Mouse (Mus musculus): ENCODE data around the gene Iqsec1. TPM values are rescaled to one million over a fixed set of nuclear protein-coding genes. Genes with fewer than 3 reads are reported as not detected.

The Iqsec1 gene
- polyA plus RNA-seq, 1 experiment from 2014 or later = 2.6 TPM

- H3K27me3 ChIP-seq = no peaks in the 10 kb centered on the region
- no peak overlapping the region for H3K4me2 ChIP-seq
- ATAC-seq (ENCODE audit: insufficient read depth) = no peak
- no peak overlapping the region for H3K27ac ChIP-seq (replicated peaks)
- H3K9me3 ChIP-seq (replicated peaks) = no peaks in the 10 kb centered on the region
- no peaks in the 10 kb centered on the region for H3K36me3 ChIP-seq (replicated peaks)
- peaks cover 11% of the 10 kb centered on the region for H3K4me1 ChIP-seq (replicated peaks)
- WGBS (ENCODE audit: insufficient replicate concordance) = 54% methylated on average over 4 of the region's 4 CpGs
- no peak overlapping the region for H3K9ac ChIP-seq
- no peak overlapping the region for H3K4me3 ChIP-seq (replicated peaks)
Measured at GRCm38 (mm10) chr6:90763295-90763694, 225.2 kb downstream of the Iqsec1 start.

DNA sequence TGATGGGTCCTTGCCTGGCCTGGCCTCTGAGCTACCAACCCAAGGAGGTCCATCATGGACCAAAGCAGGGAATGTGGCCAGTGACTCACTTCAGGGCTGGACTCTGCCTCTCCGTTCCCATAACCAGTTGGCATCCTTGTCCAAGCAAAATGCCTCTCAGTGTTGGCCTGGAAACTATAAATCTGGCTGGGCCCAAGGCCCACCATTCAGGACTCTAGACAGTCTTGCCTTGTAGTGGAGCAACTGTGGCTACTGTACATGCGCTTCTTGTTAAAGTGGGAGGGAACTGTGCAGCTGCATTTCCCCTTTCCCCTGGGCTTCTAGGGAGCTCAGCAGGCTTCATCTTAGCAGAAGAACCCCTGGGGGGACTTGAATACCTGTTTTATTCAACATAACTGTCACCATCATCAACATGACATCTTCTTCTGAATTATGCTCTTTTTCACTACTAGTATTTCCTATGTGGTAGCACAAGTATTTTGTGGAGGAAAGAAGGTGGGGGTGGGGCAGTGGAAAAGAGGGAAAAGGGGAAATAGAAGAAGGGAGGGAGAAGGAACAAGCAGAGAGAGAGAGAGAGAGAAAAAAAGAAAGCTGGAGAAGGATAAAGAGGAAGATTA, 226.3 kb downstream of the Iqsec1 start:
- Histone ChIP-seq H3K4me3 (replicated peaks) (no peak overlapping the region), H3K27ac (replicated peaks) (no peak overlapping the region), H3K4me1 (replicated peaks) (peaks cover 11% of the 10 kb centered on the region), H3K9me3 (replicated peaks) (no peaks in the 10 kb centered on the region), H3K4me2 (no peak overlapping the region), H3K36me3 (replicated peaks) (no peaks in the 10 kb centered on the region), H3K9ac (no peak overlapping the region), H3K27me3 (no peaks in the 10 kb centered on the region)
- ATAC-seq (ENCODE audit: insufficient read depth) = no peak
- WGBS (ENCODE audit: insufficient replicate concordance) = 59% methylated on average over 2 of the region's 2 CpGs

DNA sequence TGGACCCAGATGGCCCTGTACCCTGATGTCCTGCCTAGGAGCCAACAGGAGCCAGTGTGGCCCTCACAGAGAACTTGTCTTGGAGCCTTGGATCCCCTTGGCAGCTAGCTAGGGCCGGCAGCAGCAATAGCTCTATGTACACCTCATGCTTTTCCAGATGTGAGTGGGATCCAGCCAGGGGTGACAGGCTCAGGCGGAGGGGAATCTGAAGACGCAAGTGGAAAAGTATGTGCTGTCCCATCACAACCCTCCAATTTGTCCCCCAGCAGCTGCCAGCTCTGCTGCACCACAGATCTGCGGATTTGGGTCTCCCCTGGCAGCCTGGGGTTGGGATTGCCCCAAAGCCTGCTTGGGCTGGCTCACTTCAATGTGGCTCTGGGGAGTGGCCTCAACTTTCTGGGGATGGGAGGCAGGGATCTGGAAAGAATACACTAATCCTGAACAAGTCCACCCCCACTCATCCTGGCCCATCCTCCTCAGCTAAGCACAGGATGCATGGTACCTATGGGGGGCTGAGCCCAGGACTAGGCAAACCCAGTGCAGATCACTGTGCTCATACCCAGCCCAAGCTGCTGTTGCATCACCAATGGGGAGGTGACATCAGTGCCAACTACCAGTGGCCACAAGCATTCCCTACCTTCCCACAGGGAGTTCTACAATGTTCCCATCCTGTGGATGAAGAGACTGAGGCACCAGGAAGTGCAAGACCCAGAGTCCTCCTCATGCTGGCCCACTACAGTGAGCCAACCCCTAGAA, 227.0 kb downstream of the Iqsec1 start:
- Histone ChIP-seq H3K4me1 (replicated peaks) (peaks cover 11% of the 10 kb centered on the region), H3K36me3 (replicated peaks) (no peaks in the 10 kb centered on the region), H3K9ac (no peak overlapping the region), H3K9me3 (replicated peaks) (no peaks in the 10 kb centered on the region), H3K27ac (replicated peaks) (no peak overlapping the region), H3K27me3 (no peaks in the 10 kb centered on the region), H3K4me2 (no peak overlapping the region), H3K4me3 (replicated peaks) (no peak overlapping the region)
- ATAC-seq (ENCODE audit: insufficient read depth) = no peak
- 63% methylated on average over 4 of the region's 4 CpGs for WGBS (ENCODE audit: insufficient replicate concordance)

DNA sequence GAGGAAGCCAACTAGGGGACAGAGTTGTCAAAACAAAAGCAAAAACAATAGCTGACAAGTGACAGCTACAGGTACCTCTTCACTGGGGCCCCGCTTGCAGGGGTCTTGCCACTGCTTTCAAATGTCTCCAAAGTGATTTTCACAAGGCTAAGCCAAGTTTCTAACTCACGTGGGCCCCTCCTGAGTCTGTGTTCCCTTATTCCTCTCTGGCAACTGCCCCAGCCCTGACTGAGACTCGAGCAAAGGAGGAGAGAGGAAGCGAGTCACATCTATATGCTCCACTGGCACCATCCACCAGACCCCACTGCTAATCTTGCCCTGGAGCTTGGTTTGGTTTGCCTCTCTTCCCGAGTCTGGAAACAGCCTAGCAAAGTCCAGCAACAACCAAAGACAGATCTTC, 227.6 kb downstream of the Iqsec1 start:
- Histone ChIP-seq H3K9ac (no peak overlapping the region), H3K27ac (replicated peaks) (no peak overlapping the region), H3K9me3 (replicated peaks) (no peaks in the 10 kb centered on the region), H3K27me3 (no peaks in the 10 kb centered on the region), H3K4me3 (replicated peaks) (no peak overlapping the region), H3K4me2 (no peak overlapping the region), H3K36me3 (replicated peaks) (no peaks in the 10 kb centered on the region), H3K4me1 (replicated peaks) (peaks cover 11% of the 10 kb centered on the region)
- WGBS (ENCODE audit: insufficient replicate concordance) = 37% methylated on average over 5 of the region's 5 CpGs
- no peak for ATAC-seq (ENCODE audit: insufficient read depth)

DNA sequence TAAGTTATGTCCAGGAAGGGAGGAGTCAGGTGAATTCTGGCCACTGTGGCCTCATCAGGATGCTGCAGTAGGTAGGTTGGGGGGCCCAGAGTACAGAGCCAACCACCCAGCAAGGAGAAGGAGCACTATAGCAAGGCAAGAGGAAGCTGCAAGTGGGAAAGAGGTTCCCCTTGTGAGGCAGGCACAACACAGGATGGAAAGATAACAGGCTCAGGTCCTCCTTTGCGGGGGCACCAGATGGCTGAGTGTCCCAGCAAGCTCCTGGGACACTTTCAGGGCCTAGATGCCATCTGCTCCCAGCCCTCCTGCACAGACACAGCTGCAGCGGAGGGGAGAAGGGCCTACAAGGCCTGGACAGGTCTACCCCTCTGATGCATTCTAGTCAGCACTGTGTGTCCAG, 228.7 kb downstream of the Iqsec1 start:
- no peak overlapping the region for H3K4me2 ChIP-seq
- H3K4me1 ChIP-seq (replicated peaks) = peaks cover 12% of the 10 kb centered on the region
- H3K27ac ChIP-seq (replicated peaks) = no peak overlapping the region
- no peaks in the 10 kb centered on the region for H3K9me3 ChIP-seq (replicated peaks)
- H3K27me3 ChIP-seq = no peaks in the 10 kb centered on the region
- H3K36me3 ChIP-seq (replicated peaks) = no peaks in the 10 kb centered on the region
- 46% methylated on average over 2 of the region's 2 CpGs for WGBS (ENCODE audit: insufficient replicate concordance)
- no peak overlapping the region for H3K9ac ChIP-seq
- no peak for ATAC-seq (ENCODE audit: insufficient read depth)
- H3K4me3 ChIP-seq (replicated peaks) = no peak overlapping the region

GRCm38 (mm10) chr6:90758155-90758554, 230.3 kb downstream of the Iqsec1 start:
- no peak overlapping the region; the same call in 1 of the 2 replicates for H3K27ac ChIP-seq (replicated peaks)
- 65% methylated on average over 2 of the region's 2 CpGs for WGBS (ENCODE audit: insufficient replicate concordance)
- no peaks in the 10 kb centered on the region for H3K27me3 ChIP-seq
- no peak for ATAC-seq (ENCODE audit: insufficient read depth)
- no peak overlapping the region for H3K9ac ChIP-seq
- H3K36me3 ChIP-seq (replicated peaks) = no peaks in the 10 kb centered on the region
- H3K9me3 ChIP-seq (replicated peaks) = no peaks in the 10 kb centered on the region
- no peak overlapping the region for H3K4me3 ChIP-seq (replicated peaks)
- no peak overlapping the region for H3K4me2 ChIP-seq
- H3K4me1 ChIP-seq (replicated peaks) = peaks cover 27% of the 10 kb centered on the region

DNA sequence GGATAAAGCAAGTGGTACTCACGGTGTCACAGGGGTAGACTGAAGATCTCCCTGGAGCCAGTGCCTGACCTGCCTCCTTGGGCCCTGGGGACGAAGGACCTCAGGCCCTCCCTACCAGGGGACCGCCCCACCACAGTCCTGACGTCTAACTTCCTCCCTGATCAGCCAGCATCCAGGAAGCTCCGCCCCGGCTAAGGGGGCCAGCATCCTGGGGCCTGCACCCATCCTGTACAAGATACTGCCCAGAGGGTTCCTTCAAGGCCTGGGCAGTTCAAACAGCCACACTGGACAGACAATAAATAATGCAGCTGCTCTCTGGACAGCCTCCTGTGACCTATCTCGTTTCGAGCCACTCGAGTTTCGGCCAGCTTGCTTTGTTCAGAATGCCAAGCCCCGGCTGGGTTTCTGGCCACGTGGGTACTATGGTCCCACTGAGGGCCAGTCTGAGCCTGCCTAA, 231.0 kb downstream of the Iqsec1 start:
- H3K27ac ChIP-seq (replicated peaks) = no peak overlapping the region; the same call in 1 of the 2 replicates
- H3K27me3 ChIP-seq = no peaks in the 10 kb centered on the region
- ATAC-seq (ENCODE audit: insufficient read depth) = 0 out of 2 replicates have a peak, but pooled peaks have one; percentile 24
- H3K9me3 ChIP-seq (replicated peaks) = no peaks in the 10 kb centered on the region
- no peak overlapping the region for H3K9ac ChIP-seq
- 40% methylated on average over 12 of the region's 12 CpGs for WGBS (ENCODE audit: insufficient replicate concordance)
- H3K4me1 ChIP-seq (replicated peaks) = peaks cover 29% of the 10 kb centered on the region
- H3K4me3 ChIP-seq (replicated peaks) = 0 out of 2 replicates have a peak overlapping the region, but pooled peaks have one; percentile 6
- H3K36me3 ChIP-seq (replicated peaks) = no peaks in the 10 kb centered on the region
- peak overlapping the region; percentile 31 for H3K4me2 ChIP-seq

GRCm38 (mm10) chr6:90756561-90756960, 231.9 kb downstream of the Iqsec1 start:
- Histone ChIP-seq H3K36me3 (replicated peaks) (no peaks in the 10 kb centered on the region), H3K4me2 (peak overlapping the region; percentile 31), H3K9ac (no peak overlapping the region), H3K27ac (replicated peaks) (0 out of 2 replicates have a peak overlapping the region, but pooled peaks have one; percentile 30), H3K4me3 (replicated peaks) (0 out of 2 replicates have a peak overlapping the region, but pooled peaks have one; percentile 6), H3K9me3 (replicated peaks) (no peaks in the 10 kb centered on the region), H3K4me1 (replicated peaks) (peaks cover 35% of the 10 kb centered on the region), H3K27me3 (no peaks in the 10 kb centered on the region)
- 39% methylated on average over 5 of the region's 5 CpGs for WGBS (ENCODE audit: insufficient replicate concordance)
- ATAC-seq (ENCODE audit: insufficient read depth) = no peak

GRCm38 (mm10) chr6:90755613-90755941, 232.9 kb downstream of the Iqsec1 start:
- H3K36me3 ChIP-seq (replicated peaks) = no peaks in the 10 kb centered on the region
- no peaks in the 10 kb centered on the region for H3K9me3 ChIP-seq (replicated peaks)
- WGBS (ENCODE audit: insufficient replicate concordance) = 63% methylated on average over 6 of the region's 6 CpGs
- no peak overlapping the region for H3K27ac ChIP-seq (replicated peaks)
- H3K9ac ChIP-seq = no peak overlapping the region
- peaks cover 45% of the 10 kb centered on the region for H3K4me1 ChIP-seq (replicated peaks)
- H3K27me3 ChIP-seq = no peaks in the 10 kb centered on the region
- H3K4me2 ChIP-seq = no peak overlapping the region
- ATAC-seq (ENCODE audit: insufficient read depth) = no peak
- no peak overlapping the region for H3K4me3 ChIP-seq (replicated peaks)

DNA sequence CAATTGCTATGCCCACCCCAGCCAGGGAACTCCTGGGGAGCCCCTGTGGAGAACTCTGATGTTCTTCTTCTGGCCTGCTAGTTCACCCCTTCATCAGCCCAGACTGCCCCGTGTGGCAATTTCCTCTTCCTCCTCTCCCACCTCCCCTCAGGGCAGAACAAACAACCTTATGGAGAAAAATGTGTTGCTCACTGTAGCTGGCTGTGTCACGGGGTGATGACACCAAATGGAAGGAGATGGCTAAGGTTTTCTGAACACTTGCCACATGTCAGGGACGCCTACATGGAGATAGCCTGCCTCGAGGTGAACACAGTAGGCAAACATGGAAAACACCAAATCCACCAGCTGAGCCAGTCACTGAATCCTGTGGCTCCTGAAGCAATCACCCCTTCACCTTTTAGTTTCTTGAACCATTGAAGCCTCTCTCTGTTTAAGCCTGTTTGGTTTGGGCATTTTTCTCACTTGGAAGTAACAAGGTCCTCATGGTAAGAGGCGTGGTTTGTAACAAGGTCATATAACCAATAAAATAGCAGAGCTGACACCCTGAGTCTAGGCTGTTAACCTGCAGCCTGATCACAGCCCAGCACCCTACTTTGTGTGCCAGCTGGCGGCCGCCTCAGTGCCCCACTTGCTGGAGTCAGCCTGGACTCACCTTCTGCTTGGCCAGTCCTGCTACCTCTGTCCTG, 233.4 kb downstream of the Iqsec1 start:
- ATAC-seq (ENCODE audit: insufficient read depth) = no peak
- 44% methylated on average over 7 of the region's 7 CpGs for WGBS (ENCODE audit: insufficient replicate concordance)
- H3K4me2 ChIP-seq = no peak overlapping the region
- H3K4me3 ChIP-seq (replicated peaks) = no peak overlapping the region
- H3K36me3 ChIP-seq (replicated peaks) = no peaks in the 10 kb centered on the region
- H3K27me3 ChIP-seq = no peaks in the 10 kb centered on the region
- H3K9me3 ChIP-seq (replicated peaks) = no peaks in the 10 kb centered on the region
- peaks cover 46% of the 10 kb centered on the region for H3K4me1 ChIP-seq (replicated peaks)
- H3K9ac ChIP-seq = no peak overlapping the region
- peak overlapping the region; percentile 48; the same call in 1 of the 2 replicates for H3K27ac ChIP-seq (replicated peaks)

DNA sequence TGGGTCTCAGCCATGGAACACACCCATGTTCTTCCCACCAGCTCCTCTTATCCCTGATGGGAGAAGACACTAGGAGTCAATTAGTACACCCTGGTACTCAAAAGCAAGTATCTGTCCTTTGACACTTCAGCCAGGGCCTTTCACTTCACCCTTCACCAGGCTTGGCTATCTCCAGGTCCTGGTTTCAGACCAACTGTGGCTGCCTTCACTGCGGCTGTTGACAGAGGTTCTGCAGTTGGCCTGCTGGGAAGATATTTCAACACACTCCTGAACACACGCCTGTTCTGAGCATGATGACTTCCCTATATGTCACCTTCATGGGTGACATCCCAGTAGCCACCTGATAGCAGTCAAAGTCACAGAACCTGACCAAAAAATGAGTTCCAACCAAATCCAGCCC, 234.4 kb downstream of the Iqsec1 start:
- Histone ChIP-seq H3K27ac (replicated peaks) (peak overlapping the region; percentile 48; the same call in 1 of the 2 replicates), H3K4me2 (no peak overlapping the region), H3K9ac (no peak overlapping the region), H3K27me3 (no peaks in the 10 kb centered on the region), H3K4me3 (replicated peaks) (no peak overlapping the region), H3K4me1 (replicated peaks) (peaks cover 49% of the 10 kb centered on the region), H3K36me3 (replicated peaks) (no peaks in the 10 kb centered on the region), H3K9me3 (replicated peaks) (no peaks in the 10 kb centered on the region)
- no peak for ATAC-seq (ENCODE audit: insufficient read depth)
- 54% methylated on average over 2 of the region's 2 CpGs for WGBS (ENCODE audit: insufficient replicate concordance)

All from liver, embryonic 15.5 days (tissue).